Mouse (Mus musculus): Measurements from ENCODE around the gene Zdhhc24. TPM values are rescaled to one million over a fixed set of nuclear protein-coding genes. Genes with fewer than 3 reads are reported as not detected.

Gene Zdhhc24
- polyA plus RNA-seq, 1 experiment = 19.8 TPM

GRCm38 (mm10) chr19:4899888-4900287 lies 21.4 kb downstream of the Zdhhc24 start:
- H3K4me1 ChIP-seq (ENCODE audit: control insufficient read depth, insufficient read depth, low read length) = no peaks in the 10 kb centered on the region
- H3K27ac ChIP-seq (ENCODE audit: insufficient read depth, low read depth, low read length) = no peak overlapping the region
- H3K36me3 ChIP-seq (ENCODE audit: control insufficient read depth, insufficient read depth, low read length) = no peaks in the 10 kb centered on the region
- WGBS = 65% methylated on average over 3 of the region's 3 CpGs
- no peak for TF ChIP-seq CTCF (conservative IDR thresholded peaks at IDR 0.05; ENCODE audit: insufficient read depth, insufficient read length, low read depth, low read length)
- TF ChIP-seq POLR2A (IDR thresholded peaks at IDR 0.05; ENCODE audit: low read depth, low read length) = no peak
- H3K27me3 ChIP-seq (replicated peaks; ENCODE audit: control insufficient read depth, insufficient read depth, low read length) = no peaks in the 10 kb centered on the region
- H3K4me3 ChIP-seq (ENCODE audit: insufficient read depth, low read depth, low read length) = no peak overlapping the region
- DNase-seq = no peak

GRCm38 (mm10) chr19:4905979-4906794 lies 27.7 kb downstream of the Zdhhc24 start, which contains the start of gene Bbs1:
Gene Bbs1, minus strand, starts transcription at chr19:4906628.
- TF ChIP-seq CTCF (conservative IDR thresholded peaks at IDR 0.05; ENCODE audit: insufficient read depth, insufficient read length, low read depth, low read length) (no peak), POLR2A (IDR thresholded peaks at IDR 0.05; ENCODE audit: low read depth, low read length) (no peak)
- Histone ChIP-seq H3K27ac (ENCODE audit: insufficient read depth, low read depth, low read length) (no peak within 1 kb of the TSS), H3K27me3 (replicated peaks; ENCODE audit: control insufficient read depth, insufficient read depth, low read length) (no peaks in the 10 kb centered on the region), H3K4me3 (ENCODE audit: insufficient read depth, low read depth, low read length) (peak within 1 kb of the TSS; percentile 83), H3K4me1 (ENCODE audit: control insufficient read depth, insufficient read depth, low read length) (peaks cover 4% of the 10 kb centered on the region), H3K36me3 (ENCODE audit: control insufficient read depth, insufficient read depth, low read length) (no peaks in the 10 kb centered on the region)
- DNase-seq = peak; percentile 87
- WGBS = 5% methylated on average over 31 of the region's 31 CpGs

GRCm38 (mm10) chr19:4908107-4908506 lies 29.6 kb downstream of the Zdhhc24 start:
- 74% methylated on average over 4 of the region's 4 CpGs for WGBS
- no peak for TF ChIP-seq POLR2A (IDR thresholded peaks at IDR 0.05; ENCODE audit: low read depth, low read length)
- peak; percentile 65 for TF ChIP-seq CTCF (conservative IDR thresholded peaks at IDR 0.05; ENCODE audit: insufficient read depth, insufficient read length, low read depth, low read length)
- DNase-seq = peak; percentile 48
- Histone ChIP-seq H3K27me3 (replicated peaks; ENCODE audit: control insufficient read depth, insufficient read depth, low read length) (no peaks in the 10 kb centered on the region), H3K4me1 (ENCODE audit: control insufficient read depth, insufficient read depth, low read length) (peaks cover 4% of the 10 kb centered on the region), H3K36me3 (ENCODE audit: control insufficient read depth, insufficient read depth, low read length) (no peaks in the 10 kb centered on the region), H3K4me3 (ENCODE audit: insufficient read depth, low read depth, low read length) (no peak overlapping the region), H3K27ac (ENCODE audit: insufficient read depth, low read depth, low read length) (no peak overlapping the region)

- no peak for TF ChIP-seq CTCF (conservative IDR thresholded peaks at IDR 0.05; ENCODE audit: insufficient read depth, insufficient read length, low read depth, low read length)
- no peak for TF ChIP-seq POLR2A (IDR thresholded peaks at IDR 0.05; ENCODE audit: low read depth, low read length)
- H3K27me3 ChIP-seq (replicated peaks; ENCODE audit: control insufficient read depth, insufficient read depth, low read length) = no peaks in the 10 kb centered on the region
- DNase-seq = no peak
- 91% methylated on average over 7 of the region's 7 CpGs for WGBS
- no peaks in the 10 kb centered on the region for H3K36me3 ChIP-seq (ENCODE audit: control insufficient read depth, insufficient read depth, low read length)
- H3K4me3 ChIP-seq (ENCODE audit: insufficient read depth, low read depth, low read length) = no peak overlapping the region
- peaks cover 4% of the 10 kb centered on the region for H3K4me1 ChIP-seq (ENCODE audit: control insufficient read depth, insufficient read depth, low read length)
- H3K27ac ChIP-seq (ENCODE audit: insufficient read depth, low read depth, low read length) = no peak overlapping the region
Measured at GRCm38 (mm10) chr19:4909376-4909775, 30.9 kb downstream of the Zdhhc24 start.

GRCm38 (mm10) chr19:4915924-4916603 lies 37.6 kb downstream of the Zdhhc24 start:
- TF ChIP-seq CTCF (conservative IDR thresholded peaks at IDR 0.05; ENCODE audit: insufficient read depth, insufficient read length, low read depth, low read length) = no peak
- TF ChIP-seq POLR2A (IDR thresholded peaks at IDR 0.05; ENCODE audit: low read depth, low read length) = no peak
- Histone ChIP-seq H3K36me3 (ENCODE audit: control insufficient read depth, insufficient read depth, low read length) (peaks cover 2% of the 10 kb centered on the region; the same call in 1 of the 2 replicates), H3K4me1 (ENCODE audit: control insufficient read depth, insufficient read depth, low read length) (no peaks in the 10 kb centered on the region), H3K27ac (ENCODE audit: insufficient read depth, low read depth, low read length) (no peak overlapping the region), H3K27me3 (replicated peaks; ENCODE audit: control insufficient read depth, insufficient read depth, low read length) (no peaks in the 10 kb centered on the region), H3K4me3 (ENCODE audit: insufficient read depth, low read depth, low read length) (no peak overlapping the region)
- no peak for DNase-seq
- 95% methylated on average over 15 of the region's 15 CpGs for WGBS

- no peaks in the 10 kb centered on the region for H3K27me3 ChIP-seq (replicated peaks; ENCODE audit: control insufficient read depth, insufficient read depth, low read length)
- H3K4me3 ChIP-seq (ENCODE audit: insufficient read depth, low read depth, low read length) = no peak overlapping the region
- peaks cover 2% of the 10 kb centered on the region; the same call in 1 of the 2 replicates for H3K36me3 ChIP-seq (ENCODE audit: control insufficient read depth, insufficient read depth, low read length)
- WGBS = 81% methylated on average over 10 of the region's 10 CpGs
- H3K27ac ChIP-seq (ENCODE audit: insufficient read depth, low read depth, low read length) = no peak overlapping the region
- no peak for TF ChIP-seq POLR2A (IDR thresholded peaks at IDR 0.05; ENCODE audit: low read depth, low read length)
- H3K4me1 ChIP-seq (ENCODE audit: control insufficient read depth, insufficient read depth, low read length) = no peaks in the 10 kb centered on the region
- no peak for DNase-seq
Measured at GRCm38 (mm10) chr19:4916827-4917226, 38.4 kb downstream of the Zdhhc24 start.

GRCm38 (mm10) chr19:4919652-4920051 lies 41.2 kb downstream of the Zdhhc24 start:
- H3K4me3 ChIP-seq (ENCODE audit: insufficient read depth, low read depth, low read length) = no peak overlapping the region
- 74% methylated on average over 6 of the region's 6 CpGs for WGBS
- DNase-seq = no peak
- TF ChIP-seq POLR2A (IDR thresholded peaks at IDR 0.05; ENCODE audit: low read depth, low read length) = no peak
- TF ChIP-seq CTCF (conservative IDR thresholded peaks at IDR 0.05; ENCODE audit: insufficient read depth, insufficient read length, low read depth, low read length) = no peak
- H3K36me3 ChIP-seq (ENCODE audit: control insufficient read depth, insufficient read depth, low read length) = peaks cover 4% of the 10 kb centered on the region; the same call in 1 of the 2 replicates
- H3K27ac ChIP-seq (ENCODE audit: insufficient read depth, low read depth, low read length) = no peak overlapping the region
- H3K4me1 ChIP-seq (ENCODE audit: control insufficient read depth, insufficient read depth, low read length) = no peaks in the 10 kb centered on the region
- H3K27me3 ChIP-seq (replicated peaks; ENCODE audit: control insufficient read depth, insufficient read depth, low read length) = no peaks in the 10 kb centered on the region

All from kidney, adult 2 months (tissue).